Mouse (Mus musculus) lung, embryonic 14.5 days (tissue): ENCODE results near the gene Mrps27. TPM values are rescaled to one million over a fixed set of nuclear protein-coding genes. Genes with fewer than 3 reads are reported as not detected.
A peak's percentile ranks its signal among the peaks of the same experiment; 100 is the strongest.

ENCODE experiments used
- ATAC-seq: fragments of 200-750 bp; cut with Nextera tagmentation; 2 replicates; pipeline ENCODE4 v1.8.0; 2017; ENCODE audit warnings: mild to moderate bottlenecking, moderate TSS enrichment, moderate library complexity; ENCODE audit not compliant: insufficient read depth
- DNase-seq: peaks from one replicate; pipeline ENCODE4 v3.0.0-alpha.2; 2015
- H3K27ac ChIP-seq: fragments of 300-500 bp; sonication (generic); 2 replicates; pipeline ENCODE4 v1.5.1; 2014; ENCODE audit warnings: low read depth, mild to moderate bottlenecking, moderate library complexity
- H3K27me3 ChIP-seq: fragments of 300-500 bp; sonication (generic); 2 replicates; pipeline ENCODE4 v1.6.1; 2014; ENCODE audit warnings: low read length, control low read depth; ENCODE audit not compliant: insufficient read depth
- H3K36me3 ChIP-seq: fragments of 300-500 bp; sonication (generic); 2 replicates; pipeline ENCODE4 v1.6.1; 2014; ENCODE audit warnings: control low read depth; ENCODE audit not compliant: insufficient read depth
- H3K4me1 ChIP-seq: fragments of 300-500 bp; sonication (generic); 2 replicates; pipeline ENCODE4 v1.6.1; 2014; ENCODE audit warnings: antibody characterized with exemption, control low read depth; ENCODE audit not compliant: insufficient read depth
- H3K4me2 ChIP-seq: fragments of 300-500 bp; sonication (generic); 2 replicates; pipeline ENCODE4 v1.6.1; 2014; ENCODE audit warnings: mild to moderate bottlenecking
- H3K4me3 ChIP-seq: fragments of 300-500 bp; sonication (generic); 2 replicates; pipeline ENCODE4 v1.5.1; 2014; ENCODE audit warnings: low read depth, low read length
- H3K9ac ChIP-seq: fragments of 300-500 bp; sonication (generic); 2 replicates; pipeline ENCODE4 v1.6.1; 2014
- H3K9me3 ChIP-seq: fragments of 300-500 bp; sonication (generic); 2 replicates; pipeline ENCODE4 v1.6.1; 2016; ENCODE audit warnings: low read depth, low read length, control low read depth
- CTCF ChIP-seq: IDR thresholded peaks from 2 replicates; pipeline ENCODE4 v1.5.1; 2016; ENCODE audit warnings: antibody characterized with exemption, low read depth
- WGBS: fragments of 180-500 bp; shearing (Covaris S2); extraction: QIAGEN DNeasy Blood & Tissue Kit; methylation state at CpG from one replicate; pipeline ENCODE4 v1.1.7; 2014; 5-methylcytosine and 5-hydroxymethylcytosine counted together
- polyA plus RNA-seq: library from polyadenylated mRNA; unstranded; fragments of >200 nt; fragmentation: Nextera tagmentation; extraction: Ambion mirVana; gene quantifications from 2 replicates; pipeline ENCODE4 v1.2.1, GENCODE M21; 2014

Gene Mrps27
- polyA plus RNA-seq: 60.9 and 63.0 TPM in 2 replicates

- 1% methylated on average over 39 of the region's 39 CpGs for WGBS
- peak within 1 kb of the TSS; percentile 66 for H3K4me2 ChIP-seq
- peak within 1 kb of the TSS; percentile 88 for H3K27ac ChIP-seq
- H3K9ac ChIP-seq: peak within 1 kb of the TSS; percentile 86
- peaks cover 43% of the 10 kb centered on the region for H3K36me3 ChIP-seq
- H3K27me3 ChIP-seq: no peaks in the 10 kb centered on the region
- DNase-seq (peak; percentile 98), ATAC-seq (peak; percentile 99)
- peak within 1 kb of the TSS; percentile 93 for H3K4me3 ChIP-seq
- H3K9me3 ChIP-seq: no peaks in the 10 kb centered on the region
- no peak for TF ChIP-seq CTCF
- H3K4me1 ChIP-seq: peaks cover 7% of the 10 kb centered on the region
Measured at GRCm38 (mm10) chr13:99344599-99345575, at the start of gene Mrps27, which contains the start of gene Ptcd2. Gene Mrps27, plus strand, starts transcription at chr13:99344786. Gene Ptcd2, minus strand, starts transcription at chr13:99344705.

- Histone ChIP-seq H3K4me1 (peaks cover 5% of the 10 kb centered on the region; the same call in 1 of the 2 replicates), H3K4me3 (no peak overlapping the region), H3K27ac (no peak overlapping the region), H3K27me3 (no peaks in the 10 kb centered on the region), H3K4me2 (no peak overlapping the region), H3K36me3 (no peaks in the 10 kb centered on the region), H3K9ac (no peak overlapping the region), H3K9me3 (no peaks in the 10 kb centered on the region)
- no peak for ATAC-seq
- 70% methylated on average over 5 of the region's 5 CpGs for WGBS
- no peak for TF ChIP-seq CTCF
- no peak for DNase-seq
Measured at GRCm38 (mm10) chr13:99299921-99300320, 44.7 kb upstream of the Mrps27 start.

- H3K9me3 ChIP-seq: no peaks in the 10 kb centered on the region
- 40% methylated on average over 5 of the region's 5 CpGs for WGBS
- H3K4me3 ChIP-seq: no peak overlapping the region
Measured at GRCm38 (mm10) chr13:99303846-99304245, 40.7 kb upstream of the Mrps27 start.

GRCm38 (mm10) chr13:99304365-99304764 is 40.2 kb upstream of the Mrps27 start:
- Histone ChIP-seq H3K9me3 (no peaks in the 10 kb centered on the region), H3K4me1 (peaks cover 5% of the 10 kb centered on the region; the same call in 1 of the 2 replicates), H3K27me3 (no peaks in the 10 kb centered on the region), H3K9ac (no peak overlapping the region), H3K27ac (peak overlapping the region; percentile 21; the same call in 1 of the 2 replicates), H3K36me3 (no peaks in the 10 kb centered on the region), H3K4me3 (no peak overlapping the region), H3K4me2 (0 out of 2 replicates have a peak overlapping the region, but pooled peaks have one; percentile 6)
- ATAC-seq (0 out of 2 replicates have a peak, but pooled peaks have one; percentile 35), DNase-seq (no peak)
- no peak for TF ChIP-seq CTCF
- 43% methylated on average over 11 of the region's 11 CpGs for WGBS

More at GRCm38 (mm10) chr13:99303846-99304245, 40.7 kb upstream of the Mrps27 start:
- H3K27ac ChIP-seq: peak overlapping the region; percentile 21; the same call in 1 of the 2 replicates
- H3K4me1 ChIP-seq: peaks cover 5% of the 10 kb centered on the region; the same call in 1 of the 2 replicates
- 0 out of 2 replicates have a peak overlapping the region, but pooled peaks have one; percentile 6 for H3K4me2 ChIP-seq
- no peak overlapping the region for H3K9ac ChIP-seq
- no peaks in the 10 kb centered on the region for H3K36me3 ChIP-seq
- no peaks in the 10 kb centered on the region for H3K27me3 ChIP-seq
- no peak for TF ChIP-seq CTCF
- ATAC-seq (peak; percentile 47; the same call in 1 of the 2 replicates), DNase-seq (peak; percentile 88)

GRCm38 (mm10) chr13:99305186-99305585 is 39.4 kb upstream of the Mrps27 start:
- Histone ChIP-seq H3K27ac (no peak overlapping the region), H3K4me3 (no peak overlapping the region), H3K4me1 (peaks cover 5% of the 10 kb centered on the region; the same call in 1 of the 2 replicates), H3K4me2 (no peak overlapping the region), H3K9me3 (no peaks in the 10 kb centered on the region), H3K27me3 (no peaks in the 10 kb centered on the region), H3K36me3 (no peaks in the 10 kb centered on the region), H3K9ac (no peak overlapping the region)
- TF ChIP-seq CTCF: no peak
- WGBS: 65% methylated on average over 1 of the region's 1 CpGs
- DNase-seq (no peak), ATAC-seq (no peak)

GRCm38 (mm10) chr13:99306164-99306563 is 38.4 kb upstream of the Mrps27 start:
- Histone ChIP-seq H3K4me1 (peaks cover 5% of the 10 kb centered on the region; the same call in 1 of the 2 replicates), H3K9ac (no peak overlapping the region), H3K4me3 (no peak overlapping the region), H3K9me3 (no peaks in the 10 kb centered on the region), H3K27me3 (no peaks in the 10 kb centered on the region), H3K27ac (no peak overlapping the region), H3K36me3 (no peaks in the 10 kb centered on the region), H3K4me2 (no peak overlapping the region)
- no peak for TF ChIP-seq CTCF
- ATAC-seq (no peak), DNase-seq (no peak)
- 68% methylated on average over 8 of the region's 8 CpGs for WGBS

GRCm38 (mm10) chr13:99307930-99308359 is 36.6 kb upstream of the Mrps27 start:
- Histone ChIP-seq H3K4me2 (no peak overlapping the region), H3K4me3 (no peak overlapping the region), H3K9me3 (no peaks in the 10 kb centered on the region), H3K4me1 (peaks cover 5% of the 10 kb centered on the region; the same call in 1 of the 2 replicates), H3K27me3 (no peaks in the 10 kb centered on the region), H3K36me3 (no peaks in the 10 kb centered on the region), H3K9ac (no peak overlapping the region), H3K27ac (peak overlapping the region; percentile 37; the same call in 1 of the 2 replicates)
- peak; percentile 68 for DNase-seq
- ATAC-seq: no peak
- no peak for TF ChIP-seq CTCF
- 51% methylated on average over 5 of the region's 5 CpGs for WGBS
